Mouse (Mus musculus) heart, postnatal 10 days (tissue): ENCODE data around the gene Gm32742. TPM values are rescaled to one million over a fixed set of nuclear protein-coding genes. Genes with fewer than 3 reads are reported as not detected.
"Not testable (repeated sequence)": the region's sequence is repeated elsewhere in the genome, so short reads cannot be mapped to it uniquely, and the experiment has no call there.

Experiments used
- DNase-seq, 2 experiments: peaks; one replicate each; pipeline ENCODE4 v3.0.0; 2021
- intact Hi-C: fragments of 180-260 bp; cut with DNase I; formaldehyde crosslinking; loops from one replicate; pipeline ENCODE4 v1.15.1; 2025
- total RNA-seq, 2 experiments: library from RNA; stranded (reverse); gene quantifications; 2 replicates each; pipeline ENCODE4 v1.2.3; 2021

Gene Gm32742
- total RNA-seq, 2 experiments from 2014 or later: not detected

DNA sequence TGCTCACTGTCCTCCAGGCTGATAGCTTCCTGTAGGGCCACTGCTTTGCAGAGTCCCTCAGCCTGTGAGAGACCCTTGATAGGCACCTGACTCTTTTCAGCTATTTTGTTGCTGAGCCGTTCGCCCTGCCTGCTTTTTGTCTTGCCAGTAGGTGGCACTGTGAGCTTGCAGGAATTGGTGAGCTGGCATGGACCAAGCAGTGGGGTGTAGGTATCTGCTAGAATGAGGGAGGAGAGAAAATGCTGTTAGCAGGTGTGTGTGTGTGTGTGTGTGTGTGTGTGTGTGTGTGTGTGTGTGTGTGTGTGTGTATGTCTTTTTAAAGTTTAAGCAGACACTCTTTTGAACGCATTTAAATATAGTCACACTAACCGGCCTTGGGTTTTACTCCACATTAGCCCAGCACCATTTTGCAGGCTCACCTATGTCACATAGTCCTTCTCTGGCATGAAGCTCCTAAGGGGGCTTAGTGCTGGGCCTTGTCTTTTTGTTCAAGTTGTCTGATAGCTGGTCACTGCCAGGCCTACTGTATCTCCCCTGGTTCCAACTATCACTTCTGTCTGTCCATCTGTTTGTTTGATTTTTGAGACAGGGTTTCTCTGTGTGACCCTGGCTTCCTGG lies 3.4 kb downstream of the Gm32742 start:
- intact Hi-C loops: loop anchor here (1.0 to 10.0 kb wide), 4 partner anchors 115 to 933 kb away; partner anchors contain the start of gene Colca2
- peak; percentile 84 to 90 for DNase-seq

DNA sequence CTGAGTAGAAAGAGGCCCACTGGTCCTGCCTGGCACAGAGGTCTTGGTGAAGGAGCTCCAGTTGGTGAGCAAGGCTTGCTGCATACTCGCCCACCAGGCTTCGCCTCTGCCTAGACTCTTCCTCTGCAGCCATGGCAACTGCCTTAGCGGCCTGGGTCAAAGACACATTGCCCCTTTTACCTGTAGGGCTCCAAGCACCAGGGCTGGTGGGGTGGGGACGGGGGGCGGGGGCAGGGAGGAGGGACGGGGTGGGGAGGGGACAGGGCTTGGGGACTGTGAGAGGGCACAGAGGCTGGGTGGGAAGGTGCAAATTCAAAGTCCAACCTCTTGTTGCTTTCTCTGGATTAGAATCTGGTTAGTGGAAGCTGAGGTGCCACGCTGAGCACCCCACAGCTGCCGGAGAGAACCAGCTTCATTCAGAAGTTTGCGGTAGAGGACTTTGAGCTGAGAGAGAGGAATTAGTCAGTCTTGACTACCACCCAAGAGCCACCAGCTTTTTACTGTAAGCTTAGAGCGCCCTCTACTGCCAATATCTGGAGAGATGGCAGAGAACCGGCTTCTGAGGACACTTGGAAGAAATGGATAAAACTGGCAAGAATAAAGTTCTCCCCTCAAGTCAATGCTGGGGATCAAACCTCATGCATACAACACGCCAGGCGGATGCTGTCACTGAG lies 13.1 kb downstream of the Gm32742 start:
- intact Hi-C loops: loop anchor here (1.0 to 2.0 kb wide), 3 partner anchors 143 to 351 kb away; partner anchors contain the start of gene Sik2
- DNase-seq: peak; percentile 73 to 84

DNA sequence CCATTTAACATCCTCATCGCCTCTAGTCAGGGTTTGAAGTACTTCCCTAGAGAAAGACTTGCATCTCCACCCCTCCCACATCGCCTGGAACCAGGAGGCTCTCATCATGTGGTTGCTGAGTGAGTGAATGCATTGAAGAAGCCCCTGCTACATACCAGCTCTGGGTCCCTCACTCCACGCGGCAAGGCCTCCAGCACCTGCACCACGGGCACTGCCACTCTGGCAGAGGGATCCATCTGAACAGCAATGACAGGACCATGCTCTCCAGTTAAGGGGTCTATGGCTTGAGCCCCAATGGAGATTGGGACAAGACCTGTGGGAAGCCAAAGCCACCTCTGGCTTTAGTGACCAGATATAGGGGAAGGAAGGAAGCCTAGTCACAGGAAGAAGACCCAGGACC lies 18.0 kb downstream of the Gm32742 start:
- intact Hi-C loops: loop anchor here (5.0 kb wide), 1 partner anchor 70 kb away; the partner anchor contains the start of gene Layn
- no peak for DNase-seq

DNA sequence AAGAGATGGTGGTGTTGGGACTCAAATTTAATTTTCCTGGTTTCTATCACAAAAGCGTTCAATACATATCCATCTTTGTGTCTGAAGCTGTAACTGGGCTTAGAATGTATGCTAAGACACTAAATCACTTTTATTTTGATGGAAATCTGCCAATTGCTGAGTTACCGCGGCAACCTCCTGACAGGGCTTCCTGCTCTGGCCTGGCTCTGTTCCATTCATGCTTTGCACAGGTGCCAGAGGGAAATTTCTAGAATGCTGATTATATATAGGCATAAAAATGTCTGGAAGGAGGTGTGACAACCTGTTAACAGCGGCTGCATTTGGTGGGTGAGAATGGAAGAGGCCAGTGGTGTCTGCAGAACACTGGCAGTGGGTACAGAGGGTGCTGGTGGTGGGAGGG lies 18.8 kb downstream of the Gm32742 start:
- intact Hi-C loops: loop anchor here (5.0 kb wide), 1 partner anchor 69 kb away; the partner anchor contains the start of gene Layn
- no peak for DNase-seq

DNA sequence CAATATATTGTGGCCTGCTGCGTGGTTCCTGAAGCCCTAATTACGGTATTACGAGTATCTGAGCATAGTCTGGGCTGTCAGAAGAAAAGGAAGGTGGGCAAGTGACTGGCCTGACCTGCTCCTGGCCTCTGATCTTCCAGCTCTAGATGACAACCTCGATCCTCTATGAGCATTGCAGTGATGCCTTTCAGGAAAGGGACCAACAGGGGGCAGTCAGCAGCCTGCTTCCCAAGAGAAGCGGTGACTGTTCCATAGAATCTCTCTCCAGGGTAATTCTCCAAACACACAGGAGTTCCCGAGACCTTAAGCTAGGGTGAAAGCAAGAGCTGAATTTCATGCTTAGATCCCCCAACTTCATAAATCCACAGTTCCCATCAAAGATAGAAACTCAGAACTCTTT lies 21.1 kb downstream of the Gm32742 start:
- no peak for DNase-seq
- intact Hi-C loops: no loop called here

DNA sequence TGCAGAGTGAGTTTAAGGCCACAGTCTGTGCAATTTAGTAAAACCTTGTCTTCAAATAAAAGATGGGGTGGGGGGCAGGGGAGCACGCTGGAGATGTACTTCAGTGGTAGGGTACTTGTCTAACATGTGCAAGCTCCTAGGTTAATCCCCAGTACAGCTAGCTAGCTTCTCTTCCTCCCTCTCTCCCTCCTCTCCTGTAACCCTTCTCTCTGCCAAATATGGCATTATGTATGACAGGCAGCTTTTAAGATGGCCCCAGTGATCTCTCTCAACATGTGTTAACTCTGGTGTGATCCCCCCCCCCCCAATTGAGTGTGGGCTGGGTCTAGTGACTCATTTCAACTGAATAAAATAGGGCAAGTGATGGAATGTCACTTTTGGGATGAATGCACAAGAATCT lies 21.9 kb downstream of the Gm32742 start:
- intact Hi-C loops: no loop called here
- DNase-seq: no peak

DNA sequence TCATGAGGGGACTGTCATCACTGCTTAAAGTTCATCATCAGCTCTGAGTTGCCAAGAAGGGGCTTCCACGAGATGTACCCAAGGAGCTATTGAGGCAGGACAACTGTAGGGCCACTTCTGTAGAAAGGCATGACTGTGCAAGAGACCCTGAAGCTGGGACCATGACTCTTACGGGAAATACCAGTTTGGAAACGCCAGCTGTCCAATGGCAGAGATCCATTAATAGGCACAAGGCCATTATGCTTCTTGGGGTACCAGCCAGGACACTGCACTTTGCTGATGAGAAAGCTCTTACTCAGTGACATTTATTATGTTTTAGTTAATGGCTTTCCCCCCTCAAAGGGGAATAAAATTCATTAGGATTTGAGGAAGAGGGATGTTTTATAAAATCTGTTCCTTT lies 24.6 kb downstream of the Gm32742 start:
- no peak for DNase-seq
- intact Hi-C loops: no loop called here

DNA sequence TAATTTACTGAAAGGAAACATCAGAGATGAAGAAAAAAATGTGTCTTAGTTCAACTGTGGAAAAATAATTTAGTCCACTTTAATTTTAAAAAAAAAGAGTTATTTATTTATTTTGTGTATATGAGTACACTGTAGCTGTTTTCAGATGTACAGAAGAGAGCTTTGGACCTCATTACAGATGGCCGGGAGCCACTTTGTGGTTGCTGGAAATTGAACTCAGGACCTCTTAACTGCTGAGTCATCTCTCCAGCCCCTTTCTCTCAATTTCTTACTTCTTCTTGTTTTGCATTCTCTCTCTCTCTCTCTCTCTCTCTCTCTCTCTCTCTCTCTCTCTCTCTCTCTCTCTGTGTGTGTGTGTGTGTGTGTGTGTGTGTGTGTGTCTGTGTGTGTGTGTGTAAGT lies 25.9 kb downstream of the Gm32742 start:
- intact Hi-C loops: not testable (repeated sequence)

DNA sequence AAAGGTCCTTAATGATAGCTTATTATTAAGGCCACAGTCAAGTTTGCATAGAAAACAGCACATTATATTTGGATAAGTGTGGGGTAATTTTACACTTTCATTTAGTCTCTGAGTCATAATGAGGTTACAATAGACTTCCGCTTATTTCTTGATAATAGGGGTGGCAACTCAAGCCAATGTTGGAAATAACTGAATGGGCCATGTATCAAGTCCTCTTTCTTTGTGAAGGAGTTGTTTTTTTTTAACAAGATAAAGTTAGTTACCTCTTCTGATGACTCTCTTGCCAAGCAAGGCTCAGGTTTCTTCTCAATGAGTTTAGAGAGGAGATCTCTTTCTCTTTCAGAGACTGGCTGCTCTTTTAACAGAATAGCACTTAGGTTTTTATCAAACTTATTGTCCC lies 27.0 kb downstream of the Gm32742 start:
- DNase-seq: no peak
- intact Hi-C loops: no loop called here

More for the DNA sequence above, 25.9 kb downstream of the Gm32742 start:
- DNase-seq: not testable (repeated sequence)

DNA sequence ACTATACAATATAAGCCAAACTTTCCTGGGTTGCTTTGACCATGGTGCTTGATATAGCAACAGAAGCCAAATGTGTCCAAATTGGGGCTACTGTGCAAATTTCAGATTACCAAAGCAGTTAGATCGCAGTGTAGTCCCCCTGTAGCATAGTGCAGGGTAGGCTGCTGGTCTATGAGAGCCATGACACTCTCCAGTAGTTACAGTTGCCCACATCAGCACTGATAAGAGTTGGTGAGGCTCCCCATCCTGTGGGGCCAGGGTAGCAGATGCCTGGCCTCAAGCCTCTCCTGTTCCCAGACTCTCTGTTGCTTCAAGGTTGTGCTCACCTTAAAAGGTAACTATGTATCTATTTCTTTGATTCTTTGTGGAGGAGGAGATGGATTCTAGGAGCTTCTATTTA lies 27.5 kb downstream of the Gm32742 start:
- DNase-seq: no peak
- intact Hi-C loops: no loop called here

DNA sequence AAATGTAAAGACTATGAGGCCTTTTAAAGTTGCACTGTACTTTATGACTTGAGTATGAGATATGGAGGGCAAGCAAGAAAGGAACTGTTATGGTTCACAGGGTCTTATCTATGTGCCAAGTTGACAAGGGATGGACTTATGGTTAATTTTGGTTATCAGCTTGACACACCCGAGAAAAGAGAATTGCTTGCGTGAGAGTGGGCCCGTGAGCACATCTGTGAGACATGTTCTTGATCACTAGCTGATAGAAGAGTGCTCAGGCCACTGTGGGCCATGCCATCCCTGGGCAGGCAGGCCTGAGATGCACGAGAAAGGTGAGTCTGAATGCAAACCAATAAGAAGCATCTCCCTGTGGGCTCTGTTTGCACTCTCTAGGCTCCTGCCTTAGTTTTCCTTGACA lies 27.9 kb downstream of the Gm32742 start:
- intact Hi-C loops: no loop called here
- DNase-seq: no peak

DNA sequence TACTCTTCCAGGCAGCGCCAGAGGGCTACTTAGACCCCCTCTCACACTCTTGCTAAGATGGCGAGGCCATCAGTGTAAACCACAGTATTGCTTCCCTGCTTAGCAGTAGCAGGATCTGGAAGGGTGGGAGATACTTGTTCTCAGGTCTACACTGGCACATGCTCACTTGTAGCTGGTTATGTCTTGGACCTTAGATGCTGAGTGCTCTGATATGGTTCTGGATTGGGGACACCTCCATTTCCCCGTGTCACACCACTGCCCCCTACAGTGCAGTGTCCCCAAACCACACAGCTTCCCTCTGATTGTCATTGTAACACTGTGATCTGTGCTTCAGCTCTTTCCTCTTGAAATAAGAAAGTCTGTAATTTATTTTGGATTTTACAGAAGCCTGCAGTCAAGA lies 28.3 kb downstream of the Gm32742 start:
- intact Hi-C loops: no loop called here
- peak; percentile 8 to 25 for DNase-seq

DNA sequence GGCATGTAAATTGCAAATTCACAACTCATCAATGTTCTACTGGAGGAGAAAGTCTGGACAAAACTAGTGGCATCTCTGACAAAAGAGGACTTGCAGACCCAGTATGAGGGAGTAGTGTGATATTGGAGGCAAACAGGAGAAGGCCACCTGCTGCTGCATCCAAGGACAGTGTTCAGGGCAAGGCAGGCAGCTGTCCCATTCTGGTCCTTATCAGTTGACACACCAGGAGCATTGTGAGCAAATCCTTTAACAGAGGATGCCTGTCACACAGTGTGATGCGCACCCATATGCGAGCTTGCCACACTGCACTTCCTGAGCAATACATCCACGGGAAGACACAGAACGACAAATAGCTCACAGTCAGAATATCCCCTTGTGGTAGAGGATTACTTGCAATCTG lies 50.5 kb downstream of the Gm32742 start:
- intact Hi-C loops: no loop called here
- no peak for DNase-seq

DNA sequence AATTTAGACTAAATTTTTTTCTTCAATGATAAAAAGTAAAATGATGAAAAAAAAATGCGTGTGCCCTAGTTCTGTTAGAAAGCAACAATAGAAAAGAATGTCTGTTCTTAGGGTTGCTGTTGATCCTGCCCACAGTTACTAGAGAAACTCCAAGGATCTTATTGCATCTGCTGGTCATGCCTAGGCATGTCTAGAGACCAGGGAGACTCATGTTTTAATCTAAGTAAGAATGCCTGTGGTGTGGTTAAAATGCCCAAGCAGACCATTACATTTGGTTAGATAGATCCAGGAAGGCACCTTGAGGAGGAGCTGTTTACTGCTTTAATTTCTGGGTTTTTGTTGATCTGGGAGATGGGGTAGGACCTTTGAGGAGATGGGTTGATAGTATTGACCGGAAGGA lies 59.6 kb downstream of the Gm32742 start:
- DNase-seq: no peak
- intact Hi-C loops: no loop called here

DNA sequence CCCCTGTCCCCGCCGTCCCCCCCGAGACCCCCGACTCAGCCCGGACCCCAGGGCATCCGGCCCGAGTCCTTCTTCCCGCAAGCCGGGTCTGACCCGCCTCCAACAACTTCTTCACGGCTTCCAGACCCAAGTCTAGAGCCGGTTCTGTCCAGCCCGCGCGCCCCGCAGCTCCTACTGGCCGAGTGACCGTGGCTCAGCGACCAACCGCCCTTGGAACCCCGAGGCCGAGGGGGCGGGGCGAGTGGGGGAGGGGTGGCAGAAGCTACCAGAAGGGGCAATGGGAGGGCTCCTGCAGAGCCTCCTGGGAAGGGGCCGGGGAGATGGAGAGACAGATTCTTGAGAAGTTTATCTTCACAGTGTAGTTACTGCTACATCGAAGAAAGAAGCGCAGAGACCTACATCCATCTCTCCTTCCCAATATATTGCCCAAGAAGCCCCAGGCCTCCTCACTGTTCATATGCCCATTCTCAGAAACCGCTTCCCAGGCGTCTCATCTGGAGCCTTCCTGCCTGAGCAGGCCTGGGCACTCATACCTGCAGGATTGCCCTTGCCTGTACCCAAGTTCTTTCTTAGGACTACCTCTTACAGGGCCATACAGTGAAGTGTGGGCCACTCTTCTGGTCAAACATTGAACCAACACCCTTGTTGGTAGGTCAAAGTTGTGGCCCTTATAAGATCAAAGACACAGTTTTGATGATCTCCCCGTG lies 61.4 kb downstream of the Gm32742 start:
- intact Hi-C loops: no loop called here
- peak; percentile 17 to 47 for DNase-seq

DNA sequence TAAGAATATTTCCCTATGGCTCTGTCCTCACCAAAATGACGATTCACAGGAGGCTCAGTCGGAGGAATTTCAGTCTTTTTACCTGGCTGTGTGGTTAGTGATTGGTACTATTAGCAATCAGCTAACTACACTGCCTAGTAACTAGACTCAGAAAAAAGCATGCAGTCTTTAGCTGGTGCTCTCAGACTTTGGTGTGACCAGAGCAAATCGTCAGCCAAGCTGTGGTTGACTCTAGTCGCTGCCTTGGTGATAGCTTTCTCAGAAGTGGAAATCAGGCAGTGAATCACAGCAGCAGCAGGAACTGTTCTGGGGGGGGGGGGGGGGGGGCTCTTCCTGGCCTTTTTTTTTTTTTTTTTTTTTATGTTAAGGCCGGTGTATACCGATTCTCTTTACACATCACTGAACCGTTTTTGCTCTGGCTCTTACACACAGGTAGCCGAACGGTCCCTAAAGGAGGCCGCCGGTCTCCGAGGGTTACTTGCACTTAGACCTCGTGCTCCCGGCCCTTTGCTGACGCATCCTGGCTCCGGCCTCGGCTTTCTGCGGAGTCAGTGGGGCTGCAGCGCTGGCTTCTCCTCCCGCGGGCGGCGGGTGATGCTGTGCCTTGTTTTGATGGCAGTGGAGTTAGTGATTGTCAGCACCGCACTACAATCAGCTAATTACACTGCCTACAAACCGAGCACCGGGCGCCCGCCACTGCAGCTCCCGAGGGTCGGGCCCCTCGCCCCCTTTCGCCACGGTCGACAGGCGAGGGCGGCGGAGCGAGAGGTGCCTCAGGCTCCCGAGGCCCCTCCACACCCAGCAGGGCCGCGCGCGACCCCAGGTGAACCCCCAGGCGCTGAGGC lies 62.1 kb downstream of the Gm32742 start:
- DNase-seq: peak; percentile 49 to 59
- intact Hi-C loops: no loop called here

DNA sequence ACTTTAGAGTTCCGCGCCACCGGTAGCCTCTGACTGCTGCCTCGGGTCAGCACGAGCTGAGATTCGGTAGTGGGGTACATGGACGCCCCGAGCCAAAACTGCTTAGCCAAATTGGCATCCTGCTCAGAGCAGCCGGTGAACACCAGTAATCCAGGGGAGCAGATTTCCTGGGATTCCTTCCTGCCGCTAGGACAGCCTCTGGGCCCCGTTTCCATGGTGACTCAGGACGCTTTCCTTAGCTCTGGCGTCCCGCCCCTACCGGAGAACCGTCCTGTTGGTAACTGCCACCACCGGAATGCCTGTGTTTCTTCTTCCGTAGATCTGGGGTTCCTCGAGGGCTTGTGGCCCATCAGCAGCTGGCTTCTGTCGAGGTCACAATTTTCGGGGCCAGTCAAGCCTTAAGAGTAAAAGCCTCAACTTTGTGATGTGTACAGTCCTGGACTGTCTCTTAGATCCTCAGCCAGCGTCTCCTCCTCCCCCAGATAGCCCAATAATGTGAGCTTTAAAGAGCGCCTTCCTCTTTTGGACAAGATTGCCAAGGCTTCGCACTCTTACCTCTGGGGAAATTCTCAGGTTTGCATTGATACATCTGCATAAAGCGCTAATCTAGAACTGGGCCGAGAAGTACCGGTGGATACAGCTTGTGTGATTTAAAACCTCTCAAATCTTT lies 63.4 kb downstream of the Gm32742 start, which contains the start of gene 4833427G06Rik:
TSS of gene 4833427G06Rik (minus strand) at position 323 of the 670 bp plus-strand sequence.
- intact Hi-C loops: no loop called here
- peak; percentile 45 to 54 for DNase-seq

DNA sequence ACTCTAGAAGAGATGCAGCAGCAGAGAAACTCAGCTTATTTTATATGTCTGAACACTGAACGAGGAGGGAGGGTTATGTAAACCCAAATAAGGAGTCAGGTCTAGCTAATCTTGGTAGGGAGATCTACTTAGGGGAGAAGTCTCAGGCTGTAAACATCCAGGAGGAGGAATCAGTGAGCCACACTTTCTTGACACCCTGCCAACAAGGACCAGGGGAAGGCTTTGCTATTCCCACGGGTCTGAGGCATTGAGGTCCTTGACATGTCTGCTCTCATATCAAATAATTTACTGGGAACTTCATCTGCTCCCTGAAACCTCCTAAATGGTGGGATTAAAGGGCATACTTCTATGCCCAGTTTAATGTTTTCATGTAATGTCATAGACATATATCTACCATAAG lies 69.0 kb downstream of the Gm32742 start:
- no peak for DNase-seq
- intact Hi-C loops: no loop called here

DNA sequence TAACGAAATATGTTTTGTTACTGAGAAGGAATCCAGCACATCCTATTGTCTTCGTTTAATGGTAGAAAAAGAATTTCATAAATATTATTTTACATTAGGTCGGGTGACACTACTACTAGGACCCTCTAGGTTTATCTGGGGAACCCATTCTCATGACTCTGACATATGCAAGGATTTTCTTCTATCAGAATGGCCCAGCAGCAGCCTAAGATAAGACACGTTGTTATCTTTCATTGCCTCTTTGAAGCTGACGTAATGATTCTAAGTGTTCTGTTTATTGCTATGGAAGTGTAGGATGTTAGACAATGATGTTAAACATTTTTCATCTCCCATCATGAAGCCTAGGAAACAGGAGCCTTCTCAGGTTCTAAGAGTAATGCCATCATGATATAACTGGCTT lies 71.6 kb downstream of the Gm32742 start:
- no peak for DNase-seq
- intact Hi-C loops: no loop called here

DNA sequence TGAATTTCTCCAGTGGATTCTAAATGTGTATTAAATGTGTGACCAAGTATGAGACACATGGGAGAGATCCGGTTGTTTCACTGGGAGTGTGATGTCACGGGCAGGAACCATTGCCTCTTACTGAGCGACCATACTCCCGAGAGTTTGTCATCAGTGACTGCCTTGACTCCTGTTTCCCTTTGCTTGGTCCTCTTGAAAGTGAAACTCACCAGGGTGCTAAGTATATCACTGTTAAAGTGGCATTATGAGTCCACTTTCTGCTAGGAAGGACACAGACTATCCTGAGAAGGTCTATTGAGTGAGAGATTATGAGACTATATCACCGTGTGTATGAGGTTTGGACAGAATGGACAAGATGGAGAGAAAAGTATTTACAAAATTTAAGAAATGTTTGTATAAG lies 83.7 kb downstream of the Gm32742 start:
- DNase-seq: no peak
- intact Hi-C loops: no loop called here
